In the genomic region with DNA sequence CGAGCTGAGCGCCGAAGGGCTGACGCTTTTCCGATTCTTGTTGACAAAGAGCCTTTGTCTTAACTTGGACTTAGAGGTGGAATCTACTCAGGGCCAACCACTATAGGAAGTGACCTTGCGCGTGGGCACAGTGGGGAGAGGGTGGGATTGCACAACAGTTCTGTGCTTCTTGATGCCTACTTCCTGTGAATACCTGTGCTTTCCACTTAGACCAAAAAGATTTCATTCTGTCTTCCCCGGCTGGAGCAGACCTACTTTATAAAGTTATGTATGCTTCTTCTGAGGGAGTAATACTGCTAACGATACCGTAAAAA, we compare ENCODE assay signal across 8 mouse cellular contexts. TPM values are rescaled to one million over a fixed set of nuclear protein-coding genes. Genes with fewer than 3 reads are reported as not detected.
A peak's percentile ranks its signal among the peaks of the same experiment; 100 is the strongest.
DNase-seq lines count a peak whose midpoint lies in the region; ATAC-seq lines count a peak whose summit lies in the region.

Gene Traip, plus strand, starts transcription at position 215 of the 314 bp plus-strand sequence.

- no peaks in the 10 kb centered on the region for H3K27me3 ChIP-seq in embryonic facial prominence, embryonic 11.5 days (ENCODE audit: control insufficient read depth, insufficient read depth, low read length)
- no peaks in the 10 kb centered on the region for H3K27me3 ChIP-seq in hindbrain, embryonic 15.5 days
- H3K27me3 ChIP-seq in midbrain, embryonic 12.5 days, result no peaks in the 10 kb centered on the region

- 81% methylated on average over 10 of the region's 10 CpGs for WGBS in embryonic facial prominence, embryonic 11.5 days
- WGBS in hindbrain, embryonic 15.5 days, result 93% methylated on average over 10 of the region's 10 CpGs
- WGBS in midbrain, embryonic 12.5 days, result 92% methylated on average over 10 of the region's 10 CpGs

- H3K4me2 ChIP-seq in embryonic facial prominence, embryonic 11.5 days (ENCODE audit: low read depth, low read length), result peak within 1 kb of the TSS; percentile 82
- H3K4me2 ChIP-seq in hindbrain, embryonic 15.5 days, result peak within 1 kb of the TSS; percentile 66
- H3K4me2 ChIP-seq in midbrain, embryonic 12.5 days (replicated peaks), result peak within 1 kb of the TSS; percentile 88

- peak within 1 kb of the TSS; percentile 81 for H3K4me3 ChIP-seq in embryonic facial prominence, embryonic 11.5 days (ENCODE audit: low read depth, low read length)
- H3K4me3 ChIP-seq in hindbrain, embryonic 15.5 days, result peak within 1 kb of the TSS; percentile 47
- peak within 1 kb of the TSS; percentile 70 for H3K4me3 ChIP-seq in midbrain, embryonic 12.5 days

- ATAC-seq in embryonic facial prominence, embryonic 11.5 days (replicated peaks; ENCODE audit: insufficient number of reproducible peaks, low FRiP score, low TSS enrichment, low read depth), result no peak
- no peak for ATAC-seq in hindbrain, embryonic 15.5 days (ENCODE audit: low FRiP score, low read depth)
- no peak for ATAC-seq in midbrain, embryonic 12.5 days (ENCODE audit: low FRiP score, low read depth)

- no peaks in the 10 kb centered on the region; the same call in 1 of the 2 replicates for H3K4me1 ChIP-seq in embryonic facial prominence, embryonic 11.5 days (ENCODE audit: control insufficient read depth, insufficient read depth, low read length)
- peaks cover 11% of the 10 kb centered on the region for H3K4me1 ChIP-seq in hindbrain, embryonic 15.5 days (replicated peaks)
- H3K4me1 ChIP-seq in midbrain, embryonic 12.5 days, result peaks cover 15% of the 10 kb centered on the region

- no peaks in the 10 kb centered on the region for H3K36me3 ChIP-seq in embryonic facial prominence, embryonic 11.5 days (replicated peaks; ENCODE audit: control insufficient read depth, insufficient read depth, low read depth, low read length)
- no peaks in the 10 kb centered on the region for H3K36me3 ChIP-seq in hindbrain, embryonic 15.5 days
- peaks cover 6% of the 10 kb centered on the region; the same call in 1 of the 2 replicates for H3K36me3 ChIP-seq in midbrain, embryonic 12.5 days

- no peak within 1 kb of the TSS for H3K27ac ChIP-seq in embryonic facial prominence, embryonic 11.5 days (replicated peaks; ENCODE audit: low read depth, low read length)
- H3K27ac ChIP-seq in hindbrain, embryonic 15.5 days (replicated peaks), result peak within 1 kb of the TSS; percentile 84
- peak within 1 kb of the TSS; percentile 86 for H3K27ac ChIP-seq in midbrain, embryonic 12.5 days (replicated peaks)

- no peak for DNase-seq in layer of hippocampus, adult 8-10 months (ENCODE audit: low spot score in 2 of 2)
- DNase-seq in layer of hippocampus, adult 9-10 months (ENCODE audit: low spot score), result no peak
- no peak for DNase-seq in embryonic facial prominence, embryonic 11.5 days (ENCODE audit: low spot score)
- no peak for DNase-seq in adrenal gland, adult 18-20 months (ENCODE audit: low spot score in 2 of 2)
- no peak for DNase-seq in T-cell, adult 2 months (ENCODE audit: low spot score)
- no peak for DNase-seq in right cerebral cortex, postnatal 14 days

- peak within 1 kb of the TSS; percentile 67 for H3K9ac ChIP-seq in embryonic facial prominence, embryonic 11.5 days (replicated peaks; ENCODE audit: low read length)
- H3K9ac ChIP-seq in hindbrain, embryonic 15.5 days, result peak within 1 kb of the TSS; percentile 64
- H3K9ac ChIP-seq in midbrain, embryonic 12.5 days (replicated peaks), result peak within 1 kb of the TSS; percentile 64

- no peaks in the 10 kb centered on the region for H3K9me3 ChIP-seq in embryonic facial prominence, embryonic 11.5 days (replicated peaks; ENCODE audit: control insufficient read depth, low read length)
- H3K9me3 ChIP-seq in hindbrain, embryonic 15.5 days, result no peaks in the 10 kb centered on the region
- H3K9me3 ChIP-seq in midbrain, embryonic 12.5 days, result no peaks in the 10 kb centered on the region

RNA-seq across cellular contexts. Expression of gene Traip, which starts in this region (rescaled TPM):
- total RNA-seq in layer of hippocampus, adult 8-10 months (2022), result 10 to 100 TPM; 15.2 to 26.6 (median 19.9) TPM
- polyA plus RNA-seq in embryonic facial prominence, embryonic 11.5 days (2014; fragmentation: Nextera tagmentation; extraction: Ambion mirVana), result 34.2 and 34.8 TPM in 2 replicates
- polyA plus RNA-seq in hindbrain, embryonic 15.5 days (2015; fragmentation: Nextera tagmentation; extraction: Ambion mirVana), result 8.4 and 10.5 TPM in 2 replicates
- 22.7 and 23.3 TPM in 2 replicates for polyA plus RNA-seq in midbrain, embryonic 12.5 days (2016; fragmentation: Nextera tagmentation; extraction: Ambion mirVana)
- 1 to 10 TPM; 1.0 to 1.1 TPM for total RNA-seq in adrenal gland, adult 18-20 months (2021)

Comparison
In these comparisons a context has a peak if more than half of its experiments do, and no peak if none do; other contexts are left out.
1. RNA of gene Traip (total RNA-seq): 15.2 to 26.6 TPM in layer of hippocampus, adult 8-10 months; 1.0 to 1.1 TPM in adrenal gland, adult 18-20 months; every median in the first group is over 4 times any median in the second.
2. Peak in every context shown above with its lines, with median percentiles within 50 percentile points of each other: H3K4me2 ChIP-seq, H3K4me3 ChIP-seq and H3K9ac ChIP-seq.